Mouse (Mus musculus) thymus, adult 2 months (tissue): Measurements from ENCODE around the gene Ccnl1.

Experiments
- CTCF ChIP-seq: fragments of 200-500 bp; IDR thresholded peaks from 2 replicates; pipeline ENCODE4 v1.5.1; 2012; ENCODE audit warnings: mild to moderate bottlenecking, control low read depth, low read length, moderate library complexity, borderline replicate concordance; ENCODE audit not compliant: control insufficient read depth, poor library complexity, insufficient read depth; ENCODE audit errors: extremely low read depth
- POLR2A ChIP-seq: fragments of 200-500 bp; IDR thresholded peaks from 2 replicates; pipeline ENCODE4 v1.6.1; 2012; ENCODE audit warnings: mild to moderate bottlenecking, low read length, control low read depth, moderate library complexity; ENCODE audit not compliant: control insufficient read depth, poor library complexity, insufficient read depth; ENCODE audit errors: extremely low read depth

DNA sequence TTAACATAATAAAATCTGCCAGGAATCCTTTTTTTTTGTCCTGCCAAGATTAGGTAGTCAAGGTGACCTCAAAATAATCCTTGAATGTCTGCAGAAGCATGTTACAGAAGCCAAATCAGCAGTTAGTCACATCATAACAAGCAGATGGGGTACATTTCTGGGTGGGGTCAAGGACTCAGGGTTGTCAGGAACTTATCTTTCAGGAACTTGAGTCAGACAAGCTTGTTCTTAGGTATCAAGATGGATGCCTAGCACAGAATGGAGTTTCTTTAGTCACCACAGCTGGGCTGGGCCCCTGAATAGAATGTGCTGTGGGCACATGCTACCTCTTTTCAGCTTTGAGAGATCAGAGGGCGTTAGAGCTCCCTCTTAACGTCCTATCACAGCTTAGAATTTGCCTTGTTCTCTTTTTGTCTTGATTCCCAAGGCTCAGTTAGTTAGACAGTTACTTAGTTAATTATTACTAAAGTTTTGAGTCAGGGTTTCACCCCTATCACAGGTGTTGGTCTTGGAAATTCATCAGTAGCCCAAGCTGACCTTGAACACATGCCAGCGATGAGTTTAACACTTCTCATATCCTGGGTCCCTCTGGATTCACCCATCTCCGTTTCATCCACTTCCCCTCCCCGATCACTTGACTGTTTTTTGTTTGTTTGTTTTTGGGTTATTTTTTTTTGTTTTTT, 32.9 kb downstream of the Ccnl1 start:
- TF ChIP-seq CTCF (no peak), POLR2A (no peak)
